Mouse (Mus musculus) embryonic fibroblast, embryonic 13.5 days (primary cell): ENCODE data around the gene Chp1.

Experiments used
- CTCF ChIP-seq: IDR thresholded peaks from 2 replicates; pipeline ENCODE4 v1.5.1; 2011; ENCODE audit warnings: mild to moderate bottlenecking, control low read depth, low read length, moderate library complexity, borderline replicate concordance; ENCODE audit not compliant: insufficient read depth
- POLR2A ChIP-seq: IDR thresholded peaks from 2 replicates; pipeline ENCODE4 v1.6.1; 2011; ENCODE audit warnings: low read depth, mild to moderate bottlenecking, control low read depth, low read length, moderate library complexity

DNA sequence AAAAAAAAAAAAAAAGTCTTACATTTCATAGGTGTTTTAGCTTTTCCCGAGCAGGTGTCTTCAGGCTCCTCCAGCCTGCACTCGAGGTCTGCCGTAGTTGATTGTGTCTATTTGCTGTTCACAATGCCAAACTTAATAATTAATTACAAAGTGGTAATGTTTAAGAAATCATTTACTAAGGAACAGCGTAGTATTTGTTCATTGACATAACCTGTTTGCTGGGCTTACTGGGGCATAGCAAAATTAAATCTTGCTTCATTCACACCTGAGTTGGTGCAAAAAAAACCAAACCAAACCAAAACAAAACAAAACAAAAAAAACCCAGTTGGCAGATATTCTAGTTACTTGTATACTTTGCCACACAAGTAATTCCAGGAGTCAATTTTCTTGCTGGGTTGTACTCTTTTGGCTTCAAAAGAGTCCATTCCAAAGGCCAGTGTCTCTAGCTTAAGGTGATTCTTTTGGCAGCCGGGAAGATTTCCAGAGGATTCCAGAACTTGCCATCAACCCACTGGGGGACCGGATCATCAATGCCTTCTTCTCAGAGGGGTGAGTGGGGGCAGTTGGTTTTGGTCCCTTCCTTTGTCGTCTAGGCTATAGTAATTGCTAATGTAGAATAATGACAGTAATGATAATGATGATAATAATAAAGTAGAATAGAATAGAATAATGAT lies 18.8 kb downstream of the Chp1 start:
- TF ChIP-seq POLR2A (no peak), CTCF (no peak)
